Mouse (Mus musculus) bone marrow, adult 2 months (tissue): ENCODE measurements around the gene Gm49380.

Source experiments
- CTCF ChIP-seq: fragments of 200-500 bp; IDR thresholded peaks from 2 replicates; pipeline ENCODE4 v1.5.1; 2011; ENCODE audit warnings: low read length, control low read depth; ENCODE audit not compliant: control insufficient read depth, insufficient read depth
- POLR2A ChIP-seq: fragments of 200-500 bp; IDR thresholded peaks from 2 replicates; pipeline ENCODE4 v1.6.1; 2011; ENCODE audit warnings: low read depth, mild to moderate bottlenecking, control low read depth, low read length, borderline replicate concordance; ENCODE audit not compliant: control insufficient read depth

- TF ChIP-seq POLR2A (no peak), CTCF (no peak)
Observed at GRCm38 (mm10) chr9:44044426-44045157, 68.7 kb downstream of the Gm49380 start.
